Mouse (Mus musculus) intestine, embryonic 16.5 days (tissue): ENCODE measurements around the gene Ppp1r21. TPM values are rescaled to one million over a fixed set of nuclear protein-coding genes. Genes with fewer than 3 reads are reported as not detected.

Source experiments
- ATAC-seq: fragments of 200-750 bp; cut with Nextera tagmentation; 2 replicates; pipeline ENCODE4 v1.8.0; 2017; ENCODE audit warnings: moderate TSS enrichment, moderate library complexity
- H3K27ac ChIP-seq: fragments of 300-500 bp; sonication (generic); 2 replicates; pipeline ENCODE4 v1.5.1; 2014; ENCODE audit warnings: mild to moderate bottlenecking, low read length
- H3K27me3 ChIP-seq: fragments of 300-500 bp; sonication (generic); replicated peaks from 2 replicates; pipeline ENCODE4 v1.6.1; 2014; ENCODE audit warnings: low read length, control low read depth, mixed read lengths; ENCODE audit not compliant: control insufficient read depth, insufficient read depth
- H3K36me3 ChIP-seq: fragments of 300-500 bp; sonication (generic); 2 replicates; pipeline ENCODE4 v1.6.1; 2014; ENCODE audit warnings: low read length, control low read depth; ENCODE audit not compliant: control insufficient read depth, insufficient read depth
- H3K4me1 ChIP-seq: fragments of 300-500 bp; sonication (generic); 2 replicates; pipeline ENCODE4 v1.6.1; 2014; ENCODE audit warnings: low read length, control low read depth, mixed read lengths; ENCODE audit not compliant: control insufficient read depth, insufficient read depth
- H3K4me2 ChIP-seq: fragments of 300-500 bp; sonication (generic); 2 replicates; pipeline ENCODE4 v1.6.1; 2014; ENCODE audit warnings: low read depth, low read length, control low read depth
- H3K4me3 ChIP-seq: fragments of 300-500 bp; sonication (generic); 2 replicates; pipeline ENCODE4 v1.5.1; 2014; ENCODE audit warnings: mild to moderate bottlenecking, low read length
- H3K9ac ChIP-seq: fragments of 300-500 bp; sonication (generic); 2 replicates; pipeline ENCODE4 v1.6.1; 2014; ENCODE audit warnings: low read depth, low read length
- H3K9me3 ChIP-seq: fragments of 300-500 bp; sonication (generic); 2 replicates; pipeline ENCODE4 v1.6.1; 2016; ENCODE audit warnings: low read length, control low read depth; ENCODE audit not compliant: control insufficient read depth
- WGBS: fragments of 180-500 bp; shearing (Covaris S2); extraction: QIAGEN DNeasy Blood & Tissue Kit; methylation state at CpG from one replicate; pipeline ENCODE4 v1.1.7; 2014; 5-methylcytosine and 5-hydroxymethylcytosine counted together
- polyA plus RNA-seq: library from polyadenylated mRNA; unstranded; fragments of >200 nt; fragmentation: Nextera tagmentation; extraction: Ambion mirVana; gene quantifications from 2 replicates; pipeline ENCODE4 v1.2.1, GENCODE M21; 2015

Gene Ppp1r21
- polyA plus RNA-seq, 1 experiment from 2014 or later: 17.8 TPM

DNA sequence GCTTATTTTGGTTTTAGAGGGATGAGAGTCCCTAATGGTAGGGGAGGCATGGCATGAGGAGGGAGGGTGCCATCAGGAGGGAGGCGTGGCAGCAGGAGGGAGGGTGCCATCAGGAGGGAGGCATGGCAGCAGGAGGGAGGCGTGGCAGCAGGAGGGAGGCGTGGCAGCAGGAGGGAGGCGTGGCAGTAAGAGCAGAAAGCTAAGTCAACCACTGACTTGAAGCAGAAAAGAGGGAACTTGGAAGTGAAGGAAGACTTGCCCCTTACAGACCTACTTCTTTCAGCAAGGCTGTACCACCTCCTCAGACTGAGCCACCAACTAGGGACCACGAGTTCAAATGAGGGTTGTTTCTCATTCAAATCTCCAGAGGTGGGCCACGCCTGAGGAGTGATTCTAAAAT, 83.3 kb downstream of the Ppp1r21 start:
- Histone ChIP-seq H3K27me3 (no peaks in the 10 kb centered on the region), H3K9me3 (no peaks in the 10 kb centered on the region), H3K4me2 (no peak overlapping the region), H3K27ac (no peak overlapping the region), H3K36me3 (no peaks in the 10 kb centered on the region), H3K9ac (no peak overlapping the region), H3K4me1 (peaks cover 11% of the 10 kb centered on the region; the same call in 1 of the 2 replicates), H3K4me3 (no peak overlapping the region)
- 64% methylated on average over 6 of the region's 6 CpGs for WGBS
- peak; percentile 47 for ATAC-seq

GRCm38 (mm10) chr17:88613721-88614120, 83.8 kb downstream of the Ppp1r21 start:
- peaks cover 11% of the 10 kb centered on the region; the same call in 1 of the 2 replicates for H3K4me1 ChIP-seq
- no peak for ATAC-seq
- no peaks in the 10 kb centered on the region for H3K27me3 ChIP-seq
- H3K9ac ChIP-seq: no peak overlapping the region
- 92% methylated on average over 3 of the region's 3 CpGs for WGBS
- peak overlapping the region; percentile 68 for H3K27ac ChIP-seq
- H3K4me2 ChIP-seq: no peak overlapping the region
- no peak overlapping the region for H3K4me3 ChIP-seq
- H3K9me3 ChIP-seq: no peaks in the 10 kb centered on the region
- H3K36me3 ChIP-seq: no peaks in the 10 kb centered on the region

GRCm38 (mm10) chr17:88614234-88614633, 84.3 kb downstream of the Ppp1r21 start:
- Histone ChIP-seq H3K4me2 (no peak overlapping the region), H3K4me3 (no peak overlapping the region)
- ATAC-seq: peak; percentile 95

DNA sequence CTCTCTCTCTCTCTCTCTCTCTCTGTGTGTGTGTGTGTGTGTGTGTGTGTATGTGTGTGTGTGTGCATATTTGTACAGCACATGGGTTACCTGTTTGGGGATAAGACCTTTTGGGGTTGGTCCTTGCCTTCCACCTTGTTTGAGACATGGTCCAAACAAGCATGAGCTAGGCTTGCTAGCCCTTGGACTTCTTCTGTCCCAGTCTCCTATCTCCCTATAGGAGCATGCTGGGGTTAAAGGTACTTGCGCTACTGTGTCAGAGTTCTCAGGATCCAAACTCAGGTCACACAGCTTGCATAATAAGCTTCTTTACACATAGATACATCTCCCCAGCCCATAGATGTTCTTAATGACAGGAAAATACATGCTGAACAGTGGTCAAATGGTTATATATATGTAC, 84.8 kb downstream of the Ppp1r21 start:
- peaks cover 11% of the 10 kb centered on the region; the same call in 1 of the 2 replicates for H3K4me1 ChIP-seq
- no peak overlapping the region for H3K9ac ChIP-seq
- no peaks in the 10 kb centered on the region for H3K36me3 ChIP-seq
- H3K9me3 ChIP-seq: no peaks in the 10 kb centered on the region
- no peak overlapping the region for H3K4me2 ChIP-seq
- ATAC-seq: peak; percentile 64
- no peak overlapping the region for H3K4me3 ChIP-seq
- H3K27me3 ChIP-seq: no peaks in the 10 kb centered on the region
- no peak overlapping the region; the same call in 1 of the 2 replicates for H3K27ac ChIP-seq
- 94% methylated on average over 1 of the region's 1 CpGs for WGBS

More at GRCm38 (mm10) chr17:88614234-88614633, 84.3 kb downstream of the Ppp1r21 start:
- Histone ChIP-seq H3K9me3 (no peaks in the 10 kb centered on the region), H3K27me3 (no peaks in the 10 kb centered on the region), H3K27ac (peak overlapping the region; percentile 77), H3K9ac (no peak overlapping the region), H3K36me3 (no peaks in the 10 kb centered on the region), H3K4me1 (peaks cover 11% of the 10 kb centered on the region; the same call in 1 of the 2 replicates)
- 40% methylated on average over 3 of the region's 3 CpGs for WGBS

GRCm38 (mm10) chr17:88615492-88616155, 85.7 kb downstream of the Ppp1r21 start:
- H3K9ac ChIP-seq: no peak overlapping the region
- ATAC-seq: no peak
- H3K27ac ChIP-seq: no peak overlapping the region

GRCm38 (mm10) chr17:88620935-88621334, 91.0 kb downstream of the Ppp1r21 start:
- no peak overlapping the region for H3K4me2 ChIP-seq
- no peak overlapping the region for H3K4me3 ChIP-seq
- H3K9ac ChIP-seq: no peak overlapping the region
- 58% methylated on average over 4 of the region's 4 CpGs for WGBS
- no peaks in the 10 kb centered on the region for H3K27me3 ChIP-seq
- peak overlapping the region; percentile 2; the same call in 1 of the 2 replicates for H3K27ac ChIP-seq
- H3K4me1 ChIP-seq: peaks cover 15% of the 10 kb centered on the region
- no peaks in the 10 kb centered on the region for H3K36me3 ChIP-seq
- H3K9me3 ChIP-seq: no peaks in the 10 kb centered on the region
- ATAC-seq: no peak

More at GRCm38 (mm10) chr17:88615492-88616155, 85.7 kb downstream of the Ppp1r21 start:
- no peaks in the 10 kb centered on the region for H3K9me3 ChIP-seq
- no peak overlapping the region for H3K4me2 ChIP-seq
- H3K36me3 ChIP-seq: no peaks in the 10 kb centered on the region
- peaks cover 11% of the 10 kb centered on the region; the same call in 1 of the 2 replicates for H3K4me1 ChIP-seq
- 81% methylated on average over 1 of the region's 1 CpGs for WGBS
- no peak overlapping the region for H3K4me3 ChIP-seq
- H3K27me3 ChIP-seq: no peaks in the 10 kb centered on the region

GRCm38 (mm10) chr17:88621374-88621773, 91.5 kb downstream of the Ppp1r21 start:
- Histone ChIP-seq H3K36me3 (no peaks in the 10 kb centered on the region), H3K9me3 (no peaks in the 10 kb centered on the region), H3K27ac (peak overlapping the region; percentile 2; the same call in 1 of the 2 replicates), H3K4me2 (no peak overlapping the region), H3K9ac (no peak overlapping the region), H3K4me1 (peaks cover 20% of the 10 kb centered on the region), H3K4me3 (no peak overlapping the region), H3K27me3 (no peaks in the 10 kb centered on the region)
- ATAC-seq: peak; percentile 57
- 80% methylated on average over 3 of the region's 3 CpGs for WGBS

- Histone ChIP-seq H3K36me3 (no peaks in the 10 kb centered on the region), H3K27ac (no peak overlapping the region), H3K4me1 (peaks cover 31% of the 10 kb centered on the region), H3K9ac (no peak overlapping the region), H3K9me3 (no peaks in the 10 kb centered on the region), H3K4me2 (no peak overlapping the region), H3K27me3 (no peaks in the 10 kb centered on the region), H3K4me3 (no peak overlapping the region)
- ATAC-seq: no peak
- 83% methylated on average over 1 of the region's 1 CpGs for WGBS
Measured at GRCm38 (mm10) chr17:88622711-88623110, 92.8 kb downstream of the Ppp1r21 start.

GRCm38 (mm10) chr17:88624386-88624785, 94.5 kb downstream of the Ppp1r21 start:
- H3K4me3 ChIP-seq: no peak overlapping the region
- ATAC-seq: no peak
- H3K36me3 ChIP-seq: no peaks in the 10 kb centered on the region
- H3K27ac ChIP-seq: no peak overlapping the region
- 83% methylated on average over 4 of the region's 4 CpGs for WGBS
- H3K9ac ChIP-seq: no peak overlapping the region
- H3K4me1 ChIP-seq: peaks cover 42% of the 10 kb centered on the region
- H3K27me3 ChIP-seq: no peaks in the 10 kb centered on the region
- H3K4me2 ChIP-seq: no peak overlapping the region
- H3K9me3 ChIP-seq: no peaks in the 10 kb centered on the region
